Mouse (Mus musculus) thymus, adult 2 months (tissue): Measurements from ENCODE around the gene Fus.

Source experiments
- CTCF ChIP-seq: fragments of 200-500 bp; IDR thresholded peaks from 2 replicates; pipeline ENCODE4 v1.5.1; 2012; ENCODE audit warnings: mild to moderate bottlenecking, control low read depth, low read length, moderate library complexity, borderline replicate concordance; ENCODE audit not compliant: control insufficient read depth, poor library complexity, insufficient read depth; ENCODE audit errors: extremely low read depth
- POLR2A ChIP-seq: fragments of 200-500 bp; IDR thresholded peaks from 2 replicates; pipeline ENCODE4 v1.6.1; 2012; ENCODE audit warnings: mild to moderate bottlenecking, low read length, control low read depth, moderate library complexity; ENCODE audit not compliant: control insufficient read depth, poor library complexity, insufficient read depth; ENCODE audit errors: extremely low read depth

DNA sequence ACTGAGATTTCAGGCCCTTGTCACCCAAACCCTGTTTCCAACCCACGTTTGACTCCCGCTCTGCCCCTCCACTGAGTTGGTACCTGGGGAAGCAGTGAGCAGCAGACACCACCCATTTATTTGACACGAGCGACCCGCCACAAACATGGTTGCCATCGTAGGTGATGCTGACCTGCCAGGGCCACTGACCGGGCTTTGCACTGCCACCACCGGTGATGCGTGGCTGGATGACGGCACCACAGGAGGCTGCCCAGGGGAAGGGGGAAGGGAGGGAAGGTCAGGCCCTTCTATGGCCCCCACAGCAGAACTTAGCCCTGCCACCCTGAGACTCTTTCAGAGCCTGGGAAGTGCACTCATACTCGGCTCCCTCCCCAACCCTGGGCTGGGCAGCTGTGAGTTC, 39.5 kb upstream of the Fus start:
- TF ChIP-seq POLR2A: no peak
- no peak for TF ChIP-seq CTCF
